Mouse (Mus musculus) layer of hippocampus, postnatal 10 days (tissue): Measurements from ENCODE around the gene Il17d. TPM values are rescaled to one million over a fixed set of nuclear protein-coding genes. Genes with fewer than 3 reads are reported as not detected.

Source experiments
- total RNA-seq, 2 experiments: library from RNA; stranded (reverse); gene quantifications; 2 replicates each; pipeline ENCODE4 v1.2.3; 2021

Gene Il17d
- total RNA-seq, 2 experiments from 2014 or later, result 12.6 to 13.0 TPM

Other genes starting within 250 kb of the Il17d start
- 10 to 100 TPM; 24.6 to 26.1 TPM for gene Cryl1, start 126.2 kb upstream of the Il17d start, total RNA-seq
- gene Ift88, start 100.7 kb upstream of the Il17d start, total RNA-seq, result 10 to 100 TPM; 13.4 to 16.5 TPM
- 10 to 100 TPM; 27.7 to 35.0 TPM for gene Eef1akmt1, start 46.8 kb downstream of the Il17d start, total RNA-seq
- 10 to 100 TPM; 15.2 to 15.5 TPM for gene Xpo4, start 140.7 kb downstream of the Il17d start, total RNA-seq
- not detected for gene Gm49361, start 221.3 kb downstream of the Il17d start, total RNA-seq
- 10 to 100 TPM; 20.7 to 25.5 TPM for gene Lats2, start 233.6 kb downstream of the Il17d start, total RNA-seq